Mouse (Mus musculus): Measurements from ENCODE around the gene Cops7b. TPM values are rescaled to one million over a fixed set of nuclear protein-coding genes. Genes with fewer than 3 reads are reported as not detected.

Cops7b gene
- total RNA-seq, 1 experiment: 27.4 TPM

DNA sequence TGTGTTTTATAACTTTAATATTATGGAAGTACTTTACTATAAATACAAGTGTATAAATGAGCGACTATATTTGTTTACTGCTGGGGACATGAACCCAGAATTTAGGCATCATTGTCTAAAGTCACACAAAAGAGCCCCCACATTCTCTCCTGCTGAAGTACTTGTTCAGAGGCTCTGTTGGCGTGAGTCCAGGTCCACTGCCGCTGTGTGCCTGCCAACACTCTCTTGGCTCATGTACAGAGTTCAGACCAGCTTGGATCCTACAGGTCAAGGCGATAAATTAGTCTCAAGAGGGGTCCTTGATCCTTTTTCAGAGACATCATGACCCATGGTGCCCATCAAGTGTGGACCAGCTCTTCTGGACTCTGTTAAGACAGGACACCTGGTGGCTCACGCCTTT lies 74.4 kb downstream of the Cops7b start:
- in situ Hi-C loops (cut with MboI; ENCODE audit: low sequenced_read_pairs in 2 of 2, unreplicated experiment in 2 of 2): no loop called here
- H3K9ac ChIP-seq (ENCODE audit: insufficient read depth, low read depth, low read length, poor library complexity, severe bottlenecking): no peak overlapping the region
- no peaks in the 10 kb centered on the region for H3K36me3 ChIP-seq (ENCODE audit: control insufficient read depth, insufficient read depth, low read length, poor library complexity, severe bottlenecking)
- TF ChIP-seq CHD2 (IDR thresholded peaks at IDR 0.05; ENCODE audit: low read depth, low read length): no peak
- TF ChIP-seq MAFK (IDR thresholded peaks at IDR 0.05; ENCODE audit: insufficient read depth, low read depth, low read length): no peak
- no peak for TF ChIP-seq ZNF384 (IDR thresholded peaks at IDR 0.05; ENCODE audit: low read depth, low read length)
- no peak for TF ChIP-seq HCFC1 (IDR thresholded peaks at IDR 0.05; ENCODE audit: borderline replicate concordance, insufficient read depth, low read length)
- no peak for TF ChIP-seq ZC3H11A (IDR thresholded peaks at IDR 0.05; ENCODE audit: borderline replicate concordance, low read depth, low read length)
- no peak for DNase-seq (ENCODE audit: low read depth, low spot score)
- no peak overlapping the region for H3K4me3 ChIP-seq (ENCODE audit: insufficient read depth in 1 of 2, low read depth in 1 of 2, low read length in 2 of 2, poor library complexity in 1 of 2, severe bottlenecking in 1 of 2)
- H3K27ac ChIP-seq (ENCODE audit: insufficient read depth, low read depth, low read length, poor library complexity, severe bottlenecking): no peak overlapping the region
- H3K9me3 ChIP-seq (ENCODE audit: control insufficient read depth, insufficient read depth, low read depth, low read length): no peaks in the 10 kb centered on the region
- peaks cover 3 to 6% of the 10 kb centered on the region in 2 experiments; a peak in 3 of 4 replicates for H3K4me1 ChIP-seq (ENCODE audit: control insufficient read depth in 2 of 2, insufficient read depth in 2 of 2, low read length in 2 of 2, poor library complexity in 1 of 2)

Other genes with a start within 250 kb of the Cops7b start
- gene Ncl, start 223.5 kb upstream of the Cops7b start, total RNA-seq (2012; rRNA removed): 496 and 529 TPM in 2 replicates
- 0.18 TPM in 1 of 2 replicates, not detected in the other for gene Nmur1, start 156.7 kb upstream of the Cops7b start, total RNA-seq (2012; rRNA removed)
- 0.11 TPM in 1 of 2 replicates, not detected in the other for gene Tex44, start 156.6 kb upstream of the Cops7b start, total RNA-seq (2012; rRNA removed)
- gene Ptma, start 56.2 kb upstream of the Cops7b start, total RNA-seq (2012; rRNA removed): 2,106 and 2,587 TPM in 2 replicates
- gene Pde6d, start 275 bp upstream of the Cops7b start, total RNA-seq (2012; rRNA removed): 5.4 and 9.2 TPM in 2 replicates
- 0.45 and 1.5 TPM in 2 replicates for gene Nppc, start 87.7 kb downstream of the Cops7b start, total RNA-seq (2012; rRNA removed)
- 9.6 and 13.4 TPM in 2 replicates for gene Dis3l2, start 120.9 kb downstream of the Cops7b start, total RNA-seq (2012; rRNA removed)